2 mouse cellular contexts compared by ENCODE assay signal in the genomic region with DNA sequence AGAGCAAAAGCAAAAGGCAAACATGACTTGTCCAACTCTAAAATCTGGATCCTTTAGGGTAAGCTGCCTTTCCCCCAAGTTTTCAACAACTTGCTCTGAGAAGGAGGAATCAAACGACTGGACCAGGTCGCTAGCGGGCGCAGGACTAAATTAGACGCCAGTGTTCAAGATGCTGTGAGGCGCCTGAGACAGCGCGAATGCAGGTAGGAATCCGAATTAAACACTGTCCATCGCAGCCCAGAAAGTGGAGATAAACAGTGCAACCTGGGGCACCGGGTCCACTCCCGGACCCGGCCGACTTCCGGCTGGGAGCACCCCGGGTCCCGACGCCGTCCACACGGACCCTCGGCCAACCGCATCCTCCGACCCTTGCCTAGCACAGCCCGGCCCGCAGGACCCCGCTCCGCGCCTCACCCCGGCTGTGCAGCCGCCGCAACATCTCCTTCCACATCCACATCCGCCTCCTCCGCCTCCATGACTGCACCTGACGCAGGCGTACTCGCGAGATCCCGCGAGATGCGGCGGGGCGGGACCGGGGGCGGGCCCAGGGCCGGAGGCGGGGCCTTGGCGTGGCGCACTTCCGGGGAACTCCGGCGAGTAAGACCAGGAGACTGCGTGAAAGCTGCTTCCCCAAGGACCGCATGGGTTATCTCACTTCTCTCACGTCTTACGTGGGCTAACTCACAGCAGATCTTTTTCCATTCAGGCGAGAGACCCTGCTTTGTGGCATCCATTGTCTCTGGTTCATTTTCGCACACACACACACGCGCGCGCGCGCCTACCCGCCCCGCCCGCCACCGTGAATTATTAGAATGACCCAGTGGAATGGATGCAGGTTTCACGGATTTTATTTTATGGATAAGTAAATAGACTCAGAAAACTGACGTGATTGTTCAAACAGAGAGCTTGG.
TF ChIP-seq lines count a peak whose summit lies in the region.

Mysm1 (minus strand) TSS at position 511 of the 910 bp plus-strand sequence.

TF ChIP-seq in C2C12, 6 proteins besides CTCF, POLR2A, EP300 and RAD21 (continued from another document):
- TF ChIP-seq MAX (IDR thresholded peaks at IDR 0.05) (peak; percentile 27), CEBPB (IDR thresholded peaks at IDR 0.05; ENCODE audit: low read depth) (no peak)
TF ChIP-seq in C2C12: peak in this region for 1.

TF ChIP-seq in myocyte, 11 proteins besides CTCF, POLR2A, EP300 and RAD21 (continued from another document):
- TF ChIP-seq TCF12 (IDR thresholded peaks at IDR 0.05; ENCODE audit: insufficient read depth, poor library complexity, severe bottlenecking) (no peak), SRF (IDR thresholded peaks at IDR 0.05; ENCODE audit: control insufficient read depth, insufficient read length, low read depth) (peak; percentile 43), E2F4 (IDR thresholded peaks at IDR 0.05; ENCODE audit: insufficient read depth) (no peak), MYOD1 (IDR thresholded peaks at IDR 0.05; ENCODE audit: control insufficient read depth in 1 of 3, insufficient read length in 2 of 3, low read depth in 2 of 3) (peak in 2 of 3 experiments; percentile 55 to 80), MAX (IDR thresholded peaks at IDR 0.05; ENCODE audit: low read depth) (no peak), REST (IDR thresholded peaks at IDR 0.05; ENCODE audit: insufficient read depth, insufficient read length) (peak; percentile 19), CEBPB (IDR thresholded peaks at IDR 0.05; ENCODE audit: insufficient read depth, poor library complexity, severe bottlenecking) (no peak)
TF ChIP-seq in myocyte: peak in this region for 5.
